Mouse (Mus musculus) urinary bladder, postnatal 25 days (tissue): ENCODE data around the gene Fign.

Source experiments
- DNase-seq: peaks from one replicate; pipeline ENCODE4 v3.0.0; 2022; ENCODE audit warnings: low spot score

Gene Fign

GRCm38 (mm10) chr2:64059477-64059876 is 38.4 kb downstream of the Fign start:
- no peak for DNase-seq

DNA sequence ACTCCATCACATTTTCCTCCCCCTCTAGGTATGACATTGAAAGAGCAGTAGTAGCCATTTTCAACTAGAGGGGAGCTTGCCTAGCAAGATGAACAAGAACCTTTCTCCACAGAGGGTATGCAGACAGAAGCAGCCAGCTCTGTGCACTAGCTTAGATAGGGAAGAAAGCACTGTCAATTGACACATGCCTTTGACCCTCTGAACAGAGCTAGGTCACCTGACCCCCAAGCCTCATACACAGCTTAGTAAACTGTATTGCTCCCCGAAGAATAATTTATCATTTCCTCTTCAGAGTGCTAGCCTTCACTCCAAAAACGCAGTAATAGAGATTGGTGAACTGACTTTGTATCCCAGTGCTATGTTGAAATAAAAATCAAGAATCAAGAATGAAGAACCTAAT is 49.7 kb downstream of the Fign start:
- no peak for DNase-seq

- DNase-seq = no peak
Observed at GRCm38 (mm10) chr2:64043099-64043498, 54.7 kb downstream of the Fign start.

DNA sequence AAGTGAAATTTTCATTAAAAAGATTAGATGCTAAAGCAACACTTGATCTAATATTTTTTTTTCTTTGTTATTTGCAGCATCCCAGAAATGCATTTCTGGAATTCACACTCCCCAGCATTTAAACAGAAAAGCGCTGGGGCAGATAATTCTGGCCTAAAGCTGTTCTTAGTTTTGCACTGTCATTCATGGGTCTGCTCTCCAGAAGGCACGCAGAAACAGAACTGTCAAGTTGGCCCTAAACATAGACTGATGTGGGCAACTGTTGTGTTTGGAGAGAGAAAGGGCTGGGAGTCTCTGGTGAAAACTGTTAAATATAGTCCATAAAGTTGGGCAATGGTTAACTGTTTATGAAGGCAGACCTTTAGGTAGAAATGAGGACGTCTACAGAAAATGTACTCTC is 62.4 kb downstream of the Fign start:
- DNase-seq = no peak

DNA sequence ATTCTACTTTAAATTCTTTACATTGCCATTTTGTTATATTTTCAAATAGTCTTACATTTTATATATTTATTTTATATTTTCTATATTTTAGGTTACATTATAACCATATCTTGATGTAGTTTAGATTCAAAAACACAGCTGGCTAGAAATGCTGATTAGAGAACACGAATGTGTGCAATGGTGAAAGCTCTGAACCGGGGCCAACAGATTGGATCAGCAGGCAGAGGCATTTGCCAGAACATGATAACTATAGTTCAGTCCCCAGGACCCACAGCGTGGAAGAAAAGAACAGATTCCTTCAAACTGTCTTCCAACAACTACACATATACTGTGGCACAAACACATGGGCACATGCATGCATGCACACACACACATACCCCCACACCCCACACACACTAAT is 64.0 kb downstream of the Fign start:
- DNase-seq = no peak

GRCm38 (mm10) chr2:64025961-64026360 is 71.9 kb downstream of the Fign start:
- no peak for DNase-seq

DNA sequence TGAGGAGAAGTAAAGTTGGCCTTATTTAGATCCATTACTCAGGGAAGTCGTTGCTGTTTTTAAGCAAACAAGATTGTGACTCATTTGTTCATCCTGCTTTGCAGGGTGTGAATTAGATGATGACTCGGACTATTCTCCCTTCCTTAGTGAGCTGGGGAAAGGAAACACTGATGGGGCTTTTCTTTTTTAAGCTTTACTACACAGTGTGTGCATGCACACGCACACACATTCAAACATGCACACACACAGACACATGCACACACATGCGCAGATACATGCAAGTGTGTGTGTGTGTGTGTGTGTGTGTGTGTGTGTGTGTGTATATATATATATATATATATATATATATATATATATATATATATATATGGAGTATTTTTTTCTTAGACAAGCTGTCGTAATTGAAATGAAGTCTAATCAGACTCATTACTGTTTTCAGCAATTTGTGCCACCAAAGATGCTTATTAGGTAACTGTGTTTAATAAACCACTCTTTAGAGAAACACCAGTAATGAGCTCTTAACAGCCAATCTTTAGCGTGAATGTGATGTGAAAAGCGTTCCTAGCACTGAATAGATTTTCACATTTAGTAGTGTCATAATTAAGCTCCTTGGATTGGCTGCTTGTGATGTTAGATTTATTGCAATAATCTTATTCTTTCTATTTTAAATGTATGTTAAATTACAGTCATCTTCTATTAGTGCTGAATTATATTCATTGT is 103.4 kb downstream of the Fign start:
- DNase-seq = no peak

DNA sequence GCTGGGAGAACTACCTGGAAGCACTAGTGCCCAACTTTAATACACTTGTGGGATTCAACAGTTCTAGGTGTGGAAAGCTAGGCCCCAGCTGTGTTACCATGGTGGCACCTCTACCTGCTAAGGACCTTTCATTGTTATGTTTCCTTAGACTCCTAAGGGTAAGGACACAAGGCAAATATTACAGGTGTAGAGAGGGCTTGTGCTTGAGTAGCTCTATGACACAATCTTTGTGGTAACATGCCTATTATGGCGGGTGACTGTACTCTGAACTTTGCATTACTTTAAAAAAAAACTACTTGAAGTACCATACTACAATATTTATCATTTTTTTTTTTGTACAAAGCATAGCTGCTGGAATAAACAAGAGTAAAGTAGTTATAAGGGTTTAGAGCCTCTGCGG is 112.4 kb downstream of the Fign start:
- DNase-seq = no peak

DNA sequence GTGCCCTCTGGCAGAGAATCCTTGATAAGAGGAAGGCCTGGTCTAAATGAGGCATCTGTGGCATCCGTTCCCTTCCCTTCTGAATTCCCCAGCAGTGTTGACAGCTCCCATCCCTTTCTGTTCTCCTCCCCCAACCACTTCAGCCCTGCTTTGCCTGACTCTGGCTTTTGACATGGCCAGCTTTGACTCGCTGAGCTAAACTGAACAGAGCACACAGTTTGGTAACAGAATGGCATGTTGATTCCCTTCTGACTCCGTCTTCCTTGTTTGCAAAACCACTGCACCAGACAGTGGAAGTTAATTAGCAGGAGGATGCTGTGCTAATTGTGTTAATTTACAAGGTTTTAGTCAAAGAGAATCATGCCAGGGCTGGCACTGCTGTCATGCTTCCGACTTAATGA is 115.5 kb downstream of the Fign start:
- DNase-seq = no peak

- DNase-seq = no peak
Observed at GRCm38 (mm10) chr2:63981449-63981848, 116.4 kb downstream of the Fign start.

DNA sequence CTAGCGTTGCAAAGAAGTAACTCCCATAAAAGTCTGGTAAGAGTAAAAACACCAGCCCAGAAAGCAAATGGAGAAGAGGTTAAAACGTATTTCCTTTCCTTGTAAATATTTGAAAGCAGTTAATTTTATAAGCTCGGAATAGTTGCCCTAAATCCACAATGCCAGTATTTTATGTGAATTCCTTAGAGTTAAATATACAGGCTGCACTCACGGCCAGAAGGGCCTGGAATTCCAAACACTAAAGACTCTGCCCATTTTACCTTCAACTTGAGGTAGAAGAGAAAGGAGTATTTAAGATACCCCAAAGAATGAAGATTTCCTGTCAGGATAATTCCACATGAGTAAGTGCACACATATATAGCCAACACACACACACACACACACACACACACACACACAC is 128.2 kb downstream of the Fign start:
- DNase-seq = no peak

DNA sequence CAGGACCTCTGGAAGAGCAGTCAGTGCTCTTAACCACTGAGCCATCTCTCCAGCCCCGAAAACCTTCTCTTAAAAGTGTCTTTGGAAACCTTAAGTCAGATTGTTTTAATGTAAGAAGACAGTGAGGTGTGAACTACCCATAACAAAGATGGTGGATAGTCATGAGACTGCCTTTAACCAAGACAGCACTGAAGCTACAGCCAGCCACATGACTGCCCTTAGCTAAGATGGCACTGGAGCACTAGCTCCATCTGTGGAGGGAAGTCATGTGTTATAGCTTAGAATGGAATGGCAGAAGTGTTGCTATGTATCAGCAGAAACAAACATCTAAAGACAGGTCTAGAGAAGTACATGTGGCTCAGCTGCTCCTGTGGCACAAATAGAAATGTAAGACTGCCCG is 166.8 kb downstream of the Fign start:
- DNase-seq = no peak

DNA sequence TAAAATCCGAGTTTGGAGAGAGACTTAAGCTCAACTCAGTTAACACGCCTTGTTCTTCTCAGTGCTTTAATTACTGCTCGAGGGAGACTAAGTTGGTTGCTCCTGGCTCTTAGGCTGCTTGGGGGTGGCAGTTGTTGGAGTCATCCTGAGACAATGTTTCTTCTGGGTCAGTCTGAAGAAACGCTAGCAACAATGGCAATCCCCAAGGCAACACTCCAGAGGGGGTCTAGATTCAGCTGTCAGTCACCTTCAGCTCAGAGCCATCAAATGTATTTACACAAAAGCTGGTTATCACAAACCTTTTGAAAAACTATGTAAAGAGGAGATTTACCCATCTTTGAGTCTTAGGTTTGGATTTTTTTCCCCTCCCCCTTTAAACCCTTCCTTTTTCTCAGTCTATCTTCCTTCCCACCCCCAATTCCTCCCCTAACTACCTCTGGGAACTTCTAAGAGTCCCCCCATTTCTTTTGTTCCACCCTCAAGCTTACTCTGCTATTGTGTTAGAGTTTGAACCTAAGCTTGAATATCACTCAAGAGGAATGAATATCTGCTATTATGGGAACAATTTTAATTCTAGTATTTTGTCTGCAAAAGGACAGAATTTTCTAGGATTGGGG is 171.2 kb downstream of the Fign start:
- no peak for DNase-seq

- no peak for DNase-seq
Observed at GRCm38 (mm10) chr2:63925721-63926235, 172.1 kb downstream of the Fign start.
